Mouse (Mus musculus): Measurements from ENCODE around the gene Gm49387. TPM values are rescaled to one million over a fixed set of nuclear protein-coding genes. Genes with fewer than 3 reads are reported as not detected.

The Gm49387 gene
- polyA plus RNA-seq, 1 experiment = not detected

GRCm38 (mm10) chr14:31570131-31570951 is 70.3 kb downstream of the Gm49387 start:
- TF ChIP-seq CTCF (IDR thresholded peaks at IDR 0.05; ENCODE audit: borderline replicate concordance, extremely low read depth, insufficient read depth, insufficient read length) = no peak
- no peak for TF ChIP-seq POLR2A (IDR thresholded peaks at IDR 0.05; ENCODE audit: borderline replicate concordance, extremely low read depth, insufficient read depth, insufficient read length, poor library complexity, severe bottlenecking)
- DNase-seq (ENCODE audit: low read depth) = no peak

GRCm38 (mm10) chr14:31569151-31569631 is 71.5 kb downstream of the Gm49387 start:
- TF ChIP-seq CTCF (IDR thresholded peaks at IDR 0.05; ENCODE audit: borderline replicate concordance, extremely low read depth, insufficient read depth, insufficient read length) (no peak), POLR2A (IDR thresholded peaks at IDR 0.05; ENCODE audit: borderline replicate concordance, extremely low read depth, insufficient read depth, insufficient read length, poor library complexity, severe bottlenecking) (no peak)
- peak; percentile 75 for DNase-seq (ENCODE audit: low read depth)

GRCm38 (mm10) chr14:31565478-31566212 is 75.0 kb downstream of the Gm49387 start:
- TF ChIP-seq POLR2A (IDR thresholded peaks at IDR 0.05; ENCODE audit: borderline replicate concordance, extremely low read depth, insufficient read depth, insufficient read length, poor library complexity, severe bottlenecking) (no peak), CTCF (IDR thresholded peaks at IDR 0.05; ENCODE audit: borderline replicate concordance, extremely low read depth, insufficient read depth, insufficient read length) (no peak)
- DNase-seq (ENCODE audit: low read depth) = no peak

- TF ChIP-seq POLR2A (IDR thresholded peaks at IDR 0.05; ENCODE audit: borderline replicate concordance, extremely low read depth, insufficient read depth, insufficient read length, poor library complexity, severe bottlenecking) (no peak), CTCF (IDR thresholded peaks at IDR 0.05; ENCODE audit: borderline replicate concordance, extremely low read depth, insufficient read depth, insufficient read length) (no peak)
Observed at GRCm38 (mm10) chr14:31564452-31565179, 76.1 kb downstream of the Gm49387 start.

GRCm38 (mm10) chr14:31560886-31561285 is 79.8 kb downstream of the Gm49387 start:
- DNase-seq (ENCODE audit: low read depth) = peak; percentile 8

More at GRCm38 (mm10) chr14:31564452-31565179, 76.1 kb downstream of the Gm49387 start:
- DNase-seq (ENCODE audit: low read depth) = peak; percentile 11

GRCm38 (mm10) chr14:31559216-31559615 is 81.5 kb downstream of the Gm49387 start:
- no peak for DNase-seq (ENCODE audit: low read depth)
- TF ChIP-seq POLR2A (IDR thresholded peaks at IDR 0.05; ENCODE audit: borderline replicate concordance, extremely low read depth, insufficient read depth, insufficient read length, poor library complexity, severe bottlenecking) = no peak
- no peak for TF ChIP-seq CTCF (IDR thresholded peaks at IDR 0.05; ENCODE audit: borderline replicate concordance, extremely low read depth, insufficient read depth, insufficient read length)

More at GRCm38 (mm10) chr14:31560886-31561285, 79.8 kb downstream of the Gm49387 start:
- TF ChIP-seq CTCF (IDR thresholded peaks at IDR 0.05; ENCODE audit: borderline replicate concordance, extremely low read depth, insufficient read depth, insufficient read length) (no peak), POLR2A (IDR thresholded peaks at IDR 0.05; ENCODE audit: borderline replicate concordance, extremely low read depth, insufficient read depth, insufficient read length, poor library complexity, severe bottlenecking) (no peak)

GRCm38 (mm10) chr14:31557784-31558183 is 82.9 kb downstream of the Gm49387 start:
- DNase-seq (ENCODE audit: low read depth) = no peak
- TF ChIP-seq CTCF (IDR thresholded peaks at IDR 0.05; ENCODE audit: borderline replicate concordance, extremely low read depth, insufficient read depth, insufficient read length) (no peak), POLR2A (IDR thresholded peaks at IDR 0.05; ENCODE audit: borderline replicate concordance, extremely low read depth, insufficient read depth, insufficient read length, poor library complexity, severe bottlenecking) (no peak)

- no peak for DNase-seq (ENCODE audit: low read depth)
Observed at GRCm38 (mm10) chr14:31557273-31557672, 83.4 kb downstream of the Gm49387 start.

GRCm38 (mm10) chr14:31556526-31557260 is 84.0 kb downstream of the Gm49387 start:
- no peak for DNase-seq (ENCODE audit: low read depth)
- TF ChIP-seq POLR2A (IDR thresholded peaks at IDR 0.05; ENCODE audit: borderline replicate concordance, extremely low read depth, insufficient read depth, insufficient read length, poor library complexity, severe bottlenecking) = no peak
- no peak for TF ChIP-seq CTCF (IDR thresholded peaks at IDR 0.05; ENCODE audit: borderline replicate concordance, extremely low read depth, insufficient read depth, insufficient read length)

More at GRCm38 (mm10) chr14:31557273-31557672, 83.4 kb downstream of the Gm49387 start:
- no peak for TF ChIP-seq POLR2A (IDR thresholded peaks at IDR 0.05; ENCODE audit: borderline replicate concordance, extremely low read depth, insufficient read depth, insufficient read length, poor library complexity, severe bottlenecking)
- TF ChIP-seq CTCF (IDR thresholded peaks at IDR 0.05; ENCODE audit: borderline replicate concordance, extremely low read depth, insufficient read depth, insufficient read length) = no peak

- DNase-seq (ENCODE audit: low read depth) = no peak
- TF ChIP-seq POLR2A (IDR thresholded peaks at IDR 0.05; ENCODE audit: borderline replicate concordance, extremely low read depth, insufficient read depth, insufficient read length, poor library complexity, severe bottlenecking) (no peak), CTCF (IDR thresholded peaks at IDR 0.05; ENCODE audit: borderline replicate concordance, extremely low read depth, insufficient read depth, insufficient read length) (no peak)
Observed at GRCm38 (mm10) chr14:31555963-31556434, 84.7 kb downstream of the Gm49387 start.
